Mouse (Mus musculus) CH12.LX (cell line): ENCODE measurements at regions not wholly inside any gene's neighbourhood (a gene's known extent, or its start where the extent isn't known, plus 50 kb on each side); places are given as distances from the start of the nearest gene placed in this dataset.

Source experiments
- DNase-seq: peaks from one replicate; pipeline ENCODE4 v3.0.0-alpha.2; 2013; ENCODE audit errors: extremely low read depth
- H3K27ac ChIP-seq: 2 replicates; pipeline ENCODE4 v1.5.1; 2012; ENCODE audit warnings: low read depth, mild to moderate bottlenecking, control low read depth, moderate library complexity; ENCODE audit not compliant: insufficient read depth
- H3K27me3 ChIP-seq: replicated peaks from 2 replicates; pipeline ENCODE3; 2012; ENCODE audit warnings: inconsistent platforms
- H3K36me3 ChIP-seq, 2 experiments: replicated peaks in 1 of 2; 2 replicates each; pipeline versions ENCODE3 to v1.6.1; 2012; ENCODE audit warnings: inconsistent platforms in 1 of 2, low read length in 1 of 2, mild to moderate bottlenecking in 1 of 2, mixed read lengths in 1 of 2, moderate library complexity in 1 of 2; ENCODE audit not compliant: control insufficient read depth in 1 of 2, insufficient read depth in 1 of 2
- H3K4me1 ChIP-seq, 2 experiments: 2 replicates each; pipeline ENCODE4 v1.6.1; 2012; ENCODE audit warnings: inconsistent platforms in 1 of 2, moderate library complexity in 1 of 2; ENCODE audit not compliant: insufficient read depth in 2 of 2, control insufficient read depth in 1 of 2
- H3K4me2 ChIP-seq: 2 replicates; pipeline ENCODE4 v1.6.1; 2012; ENCODE audit warnings: low read depth, mild to moderate bottlenecking, control low read depth; ENCODE audit not compliant: poor library complexity, insufficient read depth, severe bottlenecking
- H3K4me3 ChIP-seq, 3 experiments: fragments of 150-350 bp in 1 of 3; sonication (generic) in 1 of 3; replicated peaks in 1 of 3; 2 replicates each; pipeline versions ENCODE3 to v1.5.1; 2011 to 2012; ENCODE audit warnings: low read depth in 2 of 3, low read length in 2 of 3, mild to moderate bottlenecking in 2 of 3, moderate library complexity in 2 of 3, control low read depth in 1 of 3, improper control_type of control experiment in 1 of 3, inconsistent platforms in 1 of 3, mixed read lengths in 1 of 3; ENCODE audit not compliant: poor library complexity in 1 of 3
- H3K79me2 ChIP-seq: replicated peaks from 2 replicates; pipeline ENCODE4 v1.6.1; 2012; ENCODE audit warnings: mild to moderate bottlenecking, moderate library complexity; ENCODE audit not compliant: control insufficient read depth, poor library complexity, insufficient read depth, severe bottlenecking; ENCODE audit errors: extremely low read depth
- H3K9ac ChIP-seq: 2 replicates; pipeline ENCODE4 v1.6.1; 2012; ENCODE audit warnings: low read depth, mild to moderate bottlenecking, control low read depth, moderate library complexity; ENCODE audit not compliant: insufficient read depth
- H3K9me3 ChIP-seq: replicated peaks from 2 replicates; pipeline ENCODE3; 2012; ENCODE audit warnings: low read length, inconsistent platforms, mixed read lengths
- BHLHE40 ChIP-seq: IDR thresholded peaks from 2 replicates; pipeline ENCODE4 v1.6.1; 2011; ENCODE audit warnings: mild to moderate bottlenecking, low read depth, low read length, improper control_type of control experiment
- CTCF ChIP-seq, 2 experiments: IDR thresholded peaks in 1 of 2; conservative IDR thresholded peaks in 1 of 2; 2 replicates each; pipeline ENCODE4 v1.5.1; 2011 to 2012; ENCODE audit warnings: low read depth in 2 of 2, low read length in 2 of 2, improper control_type of control experiment in 1 of 2, inconsistent platforms in 1 of 2, mild to moderate bottlenecking in 1 of 2, moderate library complexity in 1 of 2
- ELF1 ChIP-seq: IDR thresholded peaks from 2 replicates; pipeline ENCODE4 v1.6.1; 2014; ENCODE audit warnings: low read depth, mild to moderate bottlenecking, inconsistent platforms, low read length, improper control_type of control experiment
- GABPA ChIP-seq: IDR thresholded peaks from 2 replicates; pipeline ENCODE4 v1.6.1; 2012; ENCODE audit warnings: low read depth, low read length, improper control_type of control experiment, inconsistent platforms; ENCODE audit not compliant: insufficient replicate concordance
- HCFC1 ChIP-seq: IDR thresholded peaks from 2 replicates; pipeline ENCODE4 v1.6.1; 2012; ENCODE audit warnings: low read depth, mild to moderate bottlenecking, inconsistent platforms, low read length, improper control_type of control experiment
- KAT2A ChIP-seq: IDR thresholded peaks from 2 replicates; pipeline ENCODE4 v1.6.1; 2012; ENCODE audit warnings: low read length, improper control_type of control experiment, inconsistent platforms; ENCODE audit not compliant: insufficient replicate concordance
- MAZ ChIP-seq: IDR thresholded peaks from 2 replicates; pipeline ENCODE4 v1.6.1; 2012; ENCODE audit warnings: low read depth, mild to moderate bottlenecking, inconsistent platforms, low read length, improper control_type of control experiment, moderate library complexity
- MEF2A ChIP-seq: IDR thresholded peaks from 2 replicates; pipeline ENCODE4 v1.6.1; 2014; ENCODE audit warnings: low read depth, mild to moderate bottlenecking, inconsistent platforms, low read length, improper control_type of control experiment, borderline replicate concordance
- MXI1 ChIP-seq: IDR thresholded peaks from 2 replicates; pipeline ENCODE4 v1.6.1; 2011; ENCODE audit warnings: mild to moderate bottlenecking, low read depth, low read length, improper control_type of control experiment
- NELFE ChIP-seq: IDR thresholded peaks from 2 replicates; pipeline ENCODE4 v1.6.1; 2011; ENCODE audit warnings: low read depth, low read length, improper control_type of control experiment
- PAX5 ChIP-seq: IDR thresholded peaks from 2 replicates; pipeline ENCODE4 v1.6.1; 2012; ENCODE audit warnings: low read length, inconsistent platforms, mixed read lengths
- POLR2AphosphoS2 ChIP-seq: IDR thresholded peaks from 2 replicates; pipeline ENCODE4 v1.6.1; 2011; ENCODE audit warnings: low read depth, low read length, improper control_type of control experiment
- RAD21 ChIP-seq: IDR thresholded peaks from 2 replicates; pipeline ENCODE4 v1.6.1; 2011; ENCODE audit warnings: low read depth, mild to moderate bottlenecking, low read length, improper control_type of control experiment, moderate library complexity
- SMC3 ChIP-seq: IDR thresholded peaks from 2 replicates; pipeline ENCODE4 v1.6.1; 2011; ENCODE audit warnings: low read depth, low read length, improper control_type of control experiment
- TBP ChIP-seq: conservative IDR thresholded peaks from 2 replicates; pipeline ENCODE4 v1.6.1; 2011; ENCODE audit warnings: low read depth, low read length, improper control_type of control experiment
- USF1 ChIP-seq: IDR thresholded peaks from 2 replicates; pipeline ENCODE4 v1.6.1; 2014; ENCODE audit warnings: low read depth, mild to moderate bottlenecking, inconsistent platforms, low read length, improper control_type of control experiment
- USF2 ChIP-seq: conservative IDR thresholded peaks from 2 replicates; pipeline ENCODE4 v1.6.1; 2011; ENCODE audit warnings: low read depth, low read length, improper control_type of control experiment
- ZC3H11A ChIP-seq: IDR thresholded peaks from 2 replicates; pipeline ENCODE4 v1.6.1; 2012; ENCODE audit warnings: low read depth, mild to moderate bottlenecking, inconsistent platforms, low read length, improper control_type of control experiment
- ZMIZ1 ChIP-seq: IDR thresholded peaks from 2 replicates; pipeline ENCODE4 v1.6.1; 2012; ENCODE audit warnings: low read depth, mild to moderate bottlenecking, inconsistent platforms, low read length, improper control_type of control experiment
- dilution Hi-C: fragments of 300-500 bp; cut with MboI; formaldehyde crosslinking; loops from 2 replicates; pipeline ENCODE4 v1.14.3; 2020; ENCODE audit warnings: low sequenced_read_pairs; ENCODE audit not compliant: extremely low pct_unique_long_range_greater_than_20kb, extremely low pct_ligation_motif_present
- in situ Hi-C: fragments of 300-500 bp; cut with MboI; formaldehyde crosslinking; loops from 3 replicates; pipeline ENCODE4 v1.14.3; 2019; ENCODE audit warnings: low sequenced_read_pairs, low pct_ligation_motif_present, low pct_unique_long_range_greater_than_20kb, mixed read lengths

DNA sequence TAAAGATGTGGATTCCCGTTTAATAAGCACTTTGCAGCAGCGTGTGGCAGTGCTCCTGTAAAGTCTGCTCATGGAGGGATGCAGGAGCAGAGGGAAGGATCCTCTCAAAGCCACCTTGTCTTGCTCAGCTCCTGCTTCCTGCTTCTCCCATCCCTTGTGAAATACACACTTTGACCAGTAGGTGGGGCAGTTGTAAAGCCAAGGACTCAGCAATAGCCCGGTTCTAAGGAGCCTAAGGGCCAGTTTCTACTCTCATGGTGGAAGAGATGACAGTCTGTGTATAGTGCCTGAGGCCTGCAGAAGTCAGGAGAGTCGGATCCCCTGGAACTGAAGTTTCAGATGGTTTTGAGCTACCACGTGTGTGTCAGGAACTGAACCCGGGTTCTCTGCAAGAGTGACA is 272.0 kb downstream of the Drd1 start:
- DNase-seq = peak; percentile 67
- no peaks in the 10 kb centered on the region for H3K79me2 ChIP-seq
- dilution Hi-C loops = no loop called here

DNA sequence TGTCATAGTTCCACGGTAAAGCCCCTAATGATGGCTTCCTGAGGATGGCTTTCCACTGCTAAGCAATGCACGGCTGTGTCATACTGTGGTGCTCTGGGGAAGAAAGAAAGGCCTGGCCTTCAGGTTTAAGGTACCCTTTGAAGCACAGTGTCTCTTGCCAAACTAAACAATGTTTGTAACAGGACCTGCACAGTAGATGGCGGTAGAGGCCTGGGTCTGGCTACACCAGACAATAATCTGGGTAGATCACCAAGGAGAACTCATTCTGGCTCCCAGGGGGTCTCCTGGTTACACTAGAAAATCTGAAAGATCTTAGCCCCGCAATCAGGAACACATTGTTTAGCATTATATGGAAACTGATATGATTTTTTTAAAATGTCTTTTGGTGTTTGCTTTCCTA is 276.4 kb downstream of the Drd1 start:
- no peak overlapping the region for H3K27ac ChIP-seq
- H3K4me2 ChIP-seq = no peak overlapping the region
- H3K4me1 ChIP-seq = no peaks in the 10 kb centered on the region; a peak in 1 of 4 replicates
- H3K9me3 ChIP-seq = no peaks in the 10 kb centered on the region
- peak; percentile 19 for DNase-seq
- no peaks in the 10 kb centered on the region for H3K79me2 ChIP-seq
- in situ Hi-C loops = no loop called here
- no peak overlapping the region for H3K4me3 ChIP-seq
- H3K9ac ChIP-seq = no peak overlapping the region
- TF ChIP-seq SMC3 = peak; percentile 57
- TF ChIP-seq CTCF (conservative IDR thresholded peaks at IDR 0.05 in 1 of 2, IDR thresholded peaks at IDR 0.05 in 1 of 2; ENCODE audit: low read depth in 2 of 2, low read length in 2 of 2) = peak in 1 of 2 experiments; percentile 72; a peak in 3 of 4 replicates
- TF ChIP-seq ELF1 = no peak
- peak; percentile 77 for TF ChIP-seq RAD21
- H3K27me3 ChIP-seq = peaks cover 58% of the 10 kb centered on the region
- H3K36me3 ChIP-seq = no peaks in the 10 kb centered on the region
- dilution Hi-C loops = no loop called here

More for the DNA sequence above, 272.0 kb downstream of the Drd1 start:
- Histone ChIP-seq H3K36me3 (no peaks in the 10 kb centered on the region), H3K9ac (no peak overlapping the region), H3K27me3 (peaks cover 72% of the 10 kb centered on the region), H3K27ac (no peak overlapping the region), H3K9me3 (peaks cover 2% of the 10 kb centered on the region), H3K4me2 (no peak overlapping the region), H3K4me3 (no peak overlapping the region), H3K4me1 (no peaks in the 10 kb centered on the region; a peak in 1 of 4 replicates)
- in situ Hi-C loops = loop anchor here (5.0 kb wide), 1 partner anchor 274 kb away; the partner anchor contains the start of gene Drd1
- TF ChIP-seq POLR2AphosphoS2 = no peak
- peak; percentile 78 to 87 for TF ChIP-seq CTCF (conservative IDR thresholded peaks at IDR 0.05 in 1 of 2, IDR thresholded peaks at IDR 0.05 in 1 of 2; ENCODE audit: low read depth in 2 of 2, low read length in 2 of 2)
- peak; percentile 62 for TF ChIP-seq ELF1
- TF ChIP-seq KAT2A = no peak
- TF ChIP-seq BHLHE40 = no peak
- no peak for TF ChIP-seq TBP
- no peak for TF ChIP-seq PAX5
- no peak for TF ChIP-seq NELFE
- no peak for TF ChIP-seq ZMIZ1
- no peak for TF ChIP-seq GABPA
- peak; percentile 15; the same call in 1 of the 2 replicates for TF ChIP-seq ZC3H11A
- TF ChIP-seq USF1 = no peak
- TF ChIP-seq USF2 = no peak
- TF ChIP-seq MAZ = no peak
- TF ChIP-seq MEF2A = no peak
- TF ChIP-seq SMC3 = peak; percentile 83
- no peak for TF ChIP-seq MXI1
- TF ChIP-seq RAD21 = peak; percentile 86
- no peak for TF ChIP-seq HCFC1
